Mouse (Mus musculus) adrenal gland, adult 8-10 months (tissue): ENCODE measurements around the gene Fbp2. TPM values are rescaled to one million over a fixed set of nuclear protein-coding genes. Genes with fewer than 3 reads are reported as not detected.
"Not testable (repeated sequence)": the region's sequence is repeated elsewhere in the genome, so short reads cannot be mapped to it uniquely, and the experiment has no call there.

ENCODE experiments used
- DNase-seq: peaks from one replicate; pipeline ENCODE4 v3.0.0; 2022
- total RNA-seq, 4 experiments: library from RNA; stranded (reverse); gene quantifications; 2 replicates each; pipeline ENCODE4 v1.2.4; 2022

Gene Fbp2
- total RNA-seq, 4 experiments from 2014 or later = 1.6 to 2.1 (median 1.9) TPM; not detected in 1

DNA sequence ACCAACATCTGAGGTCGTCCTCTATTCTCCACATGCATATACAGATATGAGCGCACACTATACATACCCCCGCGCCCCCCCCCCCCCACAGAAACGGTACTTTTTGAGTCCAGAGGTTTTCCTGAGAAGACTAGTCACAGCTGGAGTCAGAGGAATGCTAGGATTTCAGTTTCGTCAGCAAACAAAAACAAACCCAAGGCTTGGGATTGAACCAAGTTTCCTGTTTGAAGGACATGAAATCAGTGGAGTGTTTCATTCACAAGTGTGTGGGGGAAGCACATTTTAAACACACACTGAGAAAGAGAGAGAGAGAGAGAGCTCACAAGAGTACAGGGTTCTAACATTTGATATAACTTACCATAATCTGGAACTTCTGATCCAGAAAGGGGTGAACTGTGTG is 5.5 kb upstream of the Fbp2 start:
- DNase-seq = no peak

DNA sequence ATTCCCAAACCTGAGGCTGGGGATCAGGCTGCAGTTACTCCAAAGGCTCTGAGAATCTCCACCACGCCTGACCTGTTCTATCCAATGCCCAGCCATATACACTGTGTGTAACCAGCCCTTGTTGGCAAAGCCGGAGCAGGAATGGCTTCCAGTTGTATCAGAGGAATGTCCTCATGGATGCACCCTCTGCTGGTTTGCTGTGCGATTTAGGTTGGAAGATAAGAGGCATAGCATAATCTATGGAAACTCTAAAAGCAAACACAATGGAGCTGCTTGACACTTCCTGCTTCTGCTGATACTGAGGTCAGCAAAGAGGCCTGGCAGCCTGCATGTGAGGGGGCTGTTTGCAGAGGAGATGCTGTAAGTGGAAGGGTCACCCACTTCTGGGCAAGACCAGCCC is 4.7 kb upstream of the Fbp2 start:
- no peak for DNase-seq

DNA sequence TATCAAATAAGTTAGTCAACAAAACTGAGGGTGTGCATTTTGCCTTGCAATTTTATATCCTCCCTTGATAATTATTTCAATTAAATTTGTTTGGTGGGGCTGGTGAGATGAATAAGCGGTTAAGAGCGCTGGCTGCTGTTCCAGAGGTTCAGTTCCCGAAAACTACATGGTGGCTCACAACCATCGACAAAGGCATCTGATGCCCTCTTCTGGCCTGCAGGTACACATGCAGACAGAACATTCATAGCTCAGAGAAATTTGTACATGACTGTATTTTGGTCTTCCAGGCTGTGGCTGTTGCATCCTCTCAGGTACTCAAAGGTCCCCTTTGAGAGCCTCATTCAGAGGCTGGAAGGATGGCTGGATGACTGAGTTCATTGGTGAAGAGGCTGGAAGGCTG is 1.8 kb upstream of the Fbp2 start:
- no peak for DNase-seq

DNA sequence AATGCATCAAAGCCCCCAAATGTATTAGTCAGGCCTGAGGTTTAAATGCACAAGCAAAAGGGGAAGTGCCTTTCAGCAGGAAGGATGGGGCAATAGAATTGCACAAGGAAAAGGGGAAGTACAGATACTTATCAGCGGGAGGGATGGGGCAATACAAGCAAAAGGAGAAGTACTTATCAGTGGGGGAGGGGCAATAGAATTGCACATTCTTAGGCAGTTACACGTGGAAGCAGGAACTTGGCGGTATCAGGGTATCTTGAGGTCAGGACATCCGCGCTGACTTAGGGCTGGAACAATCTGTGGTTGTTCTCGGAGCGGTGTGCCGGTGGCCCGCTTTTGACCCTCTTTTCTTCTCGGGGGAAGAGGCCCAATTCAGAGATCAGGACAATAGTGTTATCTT is 1.0 kb upstream of the Fbp2 start:
- DNase-seq = not testable (repeated sequence)

DNA sequence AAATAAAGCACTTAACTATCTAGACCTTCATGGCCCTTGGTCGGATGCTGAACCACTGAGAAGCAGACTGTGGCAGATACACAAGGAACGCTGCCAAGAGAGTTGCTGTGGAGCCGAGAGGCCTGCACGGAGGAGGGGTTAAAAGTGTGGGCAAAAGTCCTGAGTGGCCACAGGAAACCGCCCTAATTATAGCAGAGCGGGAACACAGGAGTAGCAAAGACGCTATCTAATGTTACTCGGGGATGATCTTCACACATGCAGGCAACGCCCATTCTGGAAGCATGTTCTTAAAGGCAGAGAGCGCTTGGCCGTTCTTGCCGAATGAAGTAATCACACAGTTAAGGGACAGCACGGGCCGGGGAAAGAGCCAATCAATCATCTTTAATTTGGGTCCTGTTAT is 1.4 kb downstream of the Fbp2 start:
- DNase-seq = no peak

DNA sequence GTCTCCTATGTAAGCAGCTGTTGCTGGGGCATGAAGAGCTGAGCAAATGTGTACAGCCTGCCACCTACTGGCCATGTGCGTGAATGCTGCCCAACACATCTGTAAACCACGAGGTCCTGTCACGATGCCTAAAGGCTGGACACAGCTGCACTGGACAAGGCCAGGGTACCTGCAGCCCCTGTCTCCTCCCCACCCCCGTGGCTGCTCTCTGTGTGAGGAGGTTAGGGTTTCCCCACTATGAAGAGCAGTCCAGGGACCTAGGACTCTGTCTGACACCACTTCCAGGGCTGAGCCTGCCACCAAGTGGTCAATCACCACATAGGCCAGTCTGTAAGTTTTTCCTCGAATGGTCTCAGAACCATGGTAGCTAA is 1.9 kb downstream of the Fbp2 start:
- peak; percentile 70 for DNase-seq

DNA sequence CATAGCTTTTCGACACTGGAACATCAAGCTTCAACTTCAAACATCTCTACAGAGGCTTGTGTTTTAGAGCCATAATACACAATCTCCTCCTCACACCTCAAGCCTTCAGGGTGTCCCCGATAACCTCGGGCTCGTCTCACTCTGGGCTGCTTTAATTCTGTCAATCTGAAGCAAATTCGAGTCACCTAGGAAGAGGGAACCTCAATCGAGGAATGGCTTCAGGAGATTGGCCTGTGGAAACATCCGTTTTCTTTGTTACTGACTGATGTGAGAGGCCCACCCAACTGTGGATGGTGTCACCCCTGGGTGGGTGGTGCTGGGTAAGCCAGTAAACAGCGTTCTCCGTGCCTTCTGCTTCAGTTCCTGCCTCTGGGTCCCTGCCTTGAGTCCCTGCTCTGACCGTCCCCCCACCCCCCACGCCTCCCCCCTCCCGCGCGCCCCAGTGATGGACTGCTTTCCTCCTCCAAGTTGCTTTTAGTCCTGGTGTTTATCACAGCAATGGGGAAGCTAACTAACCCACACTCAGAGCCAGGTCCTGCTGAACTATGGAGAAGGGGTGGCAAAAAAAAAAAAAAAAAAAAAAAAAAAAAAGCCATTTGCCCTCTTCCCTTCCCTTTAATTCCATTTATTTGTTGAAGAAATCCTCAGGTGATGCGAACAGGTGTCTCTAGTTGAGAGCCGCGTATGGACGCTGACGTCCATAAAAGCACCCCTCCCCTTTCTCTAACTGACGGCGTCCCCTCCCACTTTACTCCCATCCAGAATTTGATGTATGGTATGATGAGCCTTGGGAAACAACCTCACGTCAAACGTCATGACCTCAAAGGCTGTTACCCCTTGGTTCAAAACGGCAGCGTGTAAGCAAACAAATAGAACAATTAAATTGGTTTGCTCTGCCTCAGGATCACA is 2.6 kb downstream of the Fbp2 start:
- no peak for DNase-seq

GRCm38 (mm10) chr13:62854666-62855065 is 3.6 kb downstream of the Fbp2 start:
- DNase-seq = peak; percentile 32

DNA sequence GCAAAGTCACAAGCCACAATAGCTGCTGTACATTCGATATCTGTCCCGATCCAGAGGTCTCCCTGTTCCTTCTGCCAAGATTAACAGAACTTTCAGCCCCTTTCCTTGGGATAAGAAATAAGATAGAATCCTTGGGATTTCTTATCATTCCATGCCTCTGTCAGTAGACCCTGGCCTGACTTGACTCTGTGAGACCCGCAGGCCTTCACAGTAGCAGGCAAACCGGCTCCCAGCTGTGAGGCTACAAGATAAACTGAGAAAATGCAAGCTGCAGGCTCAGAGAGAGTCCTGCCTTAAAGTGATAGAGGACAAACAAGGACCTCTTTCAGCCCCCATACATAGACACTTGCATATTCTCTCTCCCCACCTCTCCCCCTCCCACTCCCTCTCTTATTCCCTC is 24.9 kb downstream of the Fbp2 start:
- no peak for DNase-seq

GRCm38 (mm10) chr13:62832239-62832638 is 26.0 kb downstream of the Fbp2 start:
- DNase-seq = no peak

DNA sequence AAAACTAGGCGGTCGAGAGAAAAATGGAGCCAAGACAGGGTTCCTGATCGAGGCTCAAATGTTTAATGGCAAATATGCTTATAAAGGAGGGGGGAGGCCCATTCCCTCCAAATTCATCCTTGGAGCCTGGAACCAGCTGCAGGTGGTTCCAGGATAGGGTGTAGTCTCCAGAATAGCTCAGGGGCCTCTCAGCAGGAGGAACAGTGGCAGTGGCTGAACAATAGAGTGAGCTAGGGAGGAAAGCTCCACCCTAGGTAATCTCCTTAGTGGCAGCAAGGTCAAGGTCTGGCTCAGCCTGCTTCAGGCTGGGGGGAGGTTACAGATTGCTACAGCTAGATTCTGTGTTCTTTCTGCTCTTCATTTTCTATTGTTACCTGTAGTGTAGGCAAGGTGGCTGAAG is 42.5 kb downstream of the Fbp2 start:
- not testable (repeated sequence) for DNase-seq

GRCm38 (mm10) chr13:62812713-62813112 is 45.5 kb downstream of the Fbp2 start:
- no peak for DNase-seq

- not testable (repeated sequence) for DNase-seq
Measured at GRCm38 (mm10) chr13:62807981-62808380, 50.2 kb downstream of the Fbp2 start.

Other genes starting within 250 kb of the Fbp2 start
- 1 to 10 TPM in 3 of 4 experiments, under 1 TPM in 1; 0.96 to 2.2 (median 1.6) TPM for gene 6720489N17Rik, start 234.2 kb downstream of the Fbp2 start, total RNA-seq
- gene Platr25, start 97.7 kb downstream of the Fbp2 start, total RNA-seq = 10 to 100 TPM in 1 of 4 experiments, 1 to 10 TPM in 3; 4.4 to 10.4 (median 7.1) TPM
- gene Gm5141, start 72.6 kb downstream of the Fbp2 start, total RNA-seq = 1 to 10 TPM; 1.3 to 6.8 (median 3.1) TPM
- gene Fbp1, start 29.9 kb upstream of the Fbp2 start, total RNA-seq = 1 to 10 TPM in 3 of 4 experiments, under 1 TPM in 1; 0.86 to 2.6 (median 2.0) TPM
- 100 to 1,000 TPM in 3 of 4 experiments, 10 to 100 TPM in 1; 88.7 to 271 (median 175) TPM for gene 2010111I01Rik, start 106.5 kb upstream of the Fbp2 start, total RNA-seq